Mouse (Mus musculus) natural killer cell, adult 2 months (primary cell): ENCODE results near the gene Ccdc151.

ENCODE experiments used
- DNase-seq, 2 experiments: peaks; one replicate each; pipeline ENCODE4 v3.0.0; 2022; ENCODE audit warnings: low spot score in 2 of 2

The Ccdc151 gene

GRCm38 (mm10) chr9:21996178-21996867 is 6.1 kb downstream of the Ccdc151 start:
- DNase-seq: no peak

GRCm38 (mm10) chr9:21992227-21992626 is 10.2 kb downstream of the Ccdc151 start:
- no peak for DNase-seq

GRCm38 (mm10) chr9:21989230-21990110 is 13.0 kb downstream of the Ccdc151 start, which contains the start of gene Rgl3:
Rgl3 (minus strand) TSS chr9:21989446.
- DNase-seq: no peak

GRCm38 (mm10) chr9:21988421-21989101 is 13.9 kb downstream of the Ccdc151 start:
- DNase-seq: no peak

GRCm38 (mm10) chr9:21987592-21988342 is 14.7 kb downstream of the Ccdc151 start:
- no peak for DNase-seq

GRCm38 (mm10) chr9:21983911-21984310 is 18.5 kb downstream of the Ccdc151 start:
- DNase-seq: no peak

GRCm38 (mm10) chr9:21978398-21979128 is 23.9 kb downstream of the Ccdc151 start:
- no peak for DNase-seq

- DNase-seq: peak; percentile 19 to 48
Observed at GRCm38 (mm10) chr9:21977972-21978371, 24.5 kb downstream of the Ccdc151 start.

- no peak for DNase-seq
Observed at GRCm38 (mm10) chr9:21977331-21977730, 25.1 kb downstream of the Ccdc151 start.

GRCm38 (mm10) chr9:21976626-21977175 is 25.7 kb downstream of the Ccdc151 start:
- no peak for DNase-seq

GRCm38 (mm10) chr9:21969304-21969703 is 33.1 kb downstream of the Ccdc151 start:
- DNase-seq: no peak

- DNase-seq: no peak
Observed at GRCm38 (mm10) chr9:21968883-21969282, 33.6 kb downstream of the Ccdc151 start.

- DNase-seq: no peak
Observed at GRCm38 (mm10) chr9:21963417-21963816, 39.0 kb downstream of the Ccdc151 start, which contains the start of gene Epor. Epor (minus strand) TSS chr9:21963506.

GRCm38 (mm10) chr9:21962416-21963059 is 39.9 kb downstream of the Ccdc151 start:
- peak; percentile 32 to 44 for DNase-seq

GRCm38 (mm10) chr9:21962010-21962409 is 40.4 kb downstream of the Ccdc151 start:
- no peak for DNase-seq

- DNase-seq: no peak
Observed at GRCm38 (mm10) chr9:21961366-21961980, 41.0 kb downstream of the Ccdc151 start.

GRCm38 (mm10) chr9:21960558-21961208 is 41.8 kb downstream of the Ccdc151 start:
- DNase-seq: no peak

GRCm38 (mm10) chr9:21960135-21960534 is 42.3 kb downstream of the Ccdc151 start:
- DNase-seq: no peak

GRCm38 (mm10) chr9:21959244-21959643 is 43.2 kb downstream of the Ccdc151 start:
- DNase-seq: no peak
